Mouse (Mus musculus): ENCODE results near the gene Mapk11. TPM values are rescaled to one million over a fixed set of nuclear protein-coding genes. Genes with fewer than 3 reads are reported as not detected.

Gene Mapk11
- polyA plus RNA-seq, 1 experiment from 2014 or later, result 13.3 TPM

- H3K4me2 ChIP-seq, result no peak overlapping the region
- DNase-seq (no peak), ATAC-seq (ENCODE audit: insufficient read depth) (no peak)
- no peak overlapping the region for H3K27ac ChIP-seq (ENCODE audit: low read depth)
- H3K27me3 ChIP-seq (ENCODE audit: insufficient read depth, low read length), result peaks cover 71% of the 10 kb centered on the region
- H3K4me1 ChIP-seq (ENCODE audit: insufficient read depth), result peaks cover 2% of the 10 kb centered on the region
- H3K4me3 ChIP-seq (ENCODE audit: low read depth, low read length), result no peak overlapping the region
- no peaks in the 10 kb centered on the region for H3K9me3 ChIP-seq (ENCODE audit: low read depth, low read length)
- no peaks in the 10 kb centered on the region for H3K36me3 ChIP-seq (ENCODE audit: insufficient read depth)
- no peak for TF ChIP-seq CTCF (IDR thresholded peaks at IDR 0.05; ENCODE audit: low read depth)
- WGBS, result 50% methylated on average over 2 of the region's 2 CpGs
- H3K9ac ChIP-seq, result no peak overlapping the region
These were observed 6.3 kb downstream of the Mapk11 start for GRCm38 (mm10) chr15:89143134-89143533.

GRCm38 (mm10) chr15:89141905-89142304 lies 7.5 kb downstream of the Mapk11 start:
- DNase-seq (peak; percentile 24), ATAC-seq (ENCODE audit: insufficient read depth) (no peak)
- no peak overlapping the region for H3K27ac ChIP-seq (ENCODE audit: low read depth)
- H3K4me3 ChIP-seq (ENCODE audit: low read depth, low read length), result no peak overlapping the region
- H3K36me3 ChIP-seq (ENCODE audit: insufficient read depth), result no peaks in the 10 kb centered on the region
- no peak for TF ChIP-seq CTCF (IDR thresholded peaks at IDR 0.05; ENCODE audit: low read depth)
- 0 out of 2 replicates have a peak overlapping the region, but pooled peaks have one; percentile 88 for H3K4me2 ChIP-seq
- no peaks in the 10 kb centered on the region for H3K9me3 ChIP-seq (ENCODE audit: low read depth, low read length)
- WGBS, result 49% methylated on average over 4 of the region's 4 CpGs
- H3K9ac ChIP-seq, result no peak overlapping the region
- peaks cover 59% of the 10 kb centered on the region for H3K27me3 ChIP-seq (ENCODE audit: insufficient read depth, low read length)
- peaks cover 2% of the 10 kb centered on the region for H3K4me1 ChIP-seq (ENCODE audit: insufficient read depth)

GRCm38 (mm10) chr15:89141443-89141842 lies 8.0 kb downstream of the Mapk11 start:
- WGBS, result 10% methylated on average over 5 of the region's 5 CpGs
- Histone ChIP-seq H3K4me2 (peak overlapping the region; percentile 88; the same call in 1 of the 2 replicates), H3K9me3 (ENCODE audit: low read depth, low read length) (no peaks in the 10 kb centered on the region), H3K4me3 (ENCODE audit: low read depth, low read length) (no peak overlapping the region), H3K4me1 (ENCODE audit: insufficient read depth) (peaks cover 2% of the 10 kb centered on the region), H3K27ac (ENCODE audit: low read depth) (no peak overlapping the region), H3K36me3 (ENCODE audit: insufficient read depth) (no peaks in the 10 kb centered on the region), H3K27me3 (ENCODE audit: insufficient read depth, low read length) (peaks cover 54% of the 10 kb centered on the region), H3K9ac (no peak overlapping the region)
- TF ChIP-seq CTCF (IDR thresholded peaks at IDR 0.05; ENCODE audit: low read depth), result no peak
- DNase-seq, result no peak
- no peak for ATAC-seq (ENCODE audit: insufficient read depth)

- peak within 1 kb of the TSS; percentile 53 for H3K4me3 ChIP-seq (ENCODE audit: low read depth, low read length)
- WGBS, result 2% methylated on average over 21 of the region's 21 CpGs
- peaks cover 47% of the 10 kb centered on the region for H3K27me3 ChIP-seq (ENCODE audit: insufficient read depth, low read length)
- no peaks in the 10 kb centered on the region for H3K36me3 ChIP-seq (ENCODE audit: insufficient read depth)
- ATAC-seq (ENCODE audit: insufficient read depth), result peak; percentile 67
- TF ChIP-seq CTCF (IDR thresholded peaks at IDR 0.05; ENCODE audit: low read depth), result no peak
- H3K4me1 ChIP-seq (ENCODE audit: insufficient read depth), result 0 out of 2 replicates have a peak, but pooled peaks cover 2% of the 10 kb centered on the region
- peak within 1 kb of the TSS; percentile 88 for H3K4me2 ChIP-seq
- peak within 1 kb of the TSS; percentile 58 for H3K9ac ChIP-seq
- H3K9me3 ChIP-seq (ENCODE audit: low read depth, low read length), result no peaks in the 10 kb centered on the region
- peak; percentile 49 for DNase-seq
- no peak within 1 kb of the TSS for H3K27ac ChIP-seq (ENCODE audit: low read depth)
These were observed 8.7 kb downstream of the Mapk11 start, which contains the start of gene Mapk12 for GRCm38 (mm10) chr15:89140659-89141252. TSS of gene Mapk12 (minus strand) at chr15:89140703.

GRCm38 (mm10) chr15:89140048-89140658 lies 9.3 kb downstream of the Mapk11 start:
- Histone ChIP-seq H3K4me3 (ENCODE audit: low read depth, low read length) (peak overlapping the region; percentile 53), H3K4me2 (peak overlapping the region; percentile 88), H3K4me1 (ENCODE audit: insufficient read depth) (0 out of 2 replicates have a peak, but pooled peaks cover 2% of the 10 kb centered on the region), H3K36me3 (ENCODE audit: insufficient read depth) (no peaks in the 10 kb centered on the region), H3K9me3 (ENCODE audit: low read depth, low read length) (no peaks in the 10 kb centered on the region), H3K9ac (peak overlapping the region; percentile 58), H3K27me3 (ENCODE audit: insufficient read depth, low read length) (peaks cover 41% of the 10 kb centered on the region), H3K27ac (ENCODE audit: low read depth) (no peak overlapping the region)
- TF ChIP-seq CTCF (IDR thresholded peaks at IDR 0.05; ENCODE audit: low read depth), result no peak
- under 1% methylated on average over 52 of the region's 53 CpGs for WGBS
- DNase-seq, result peak; percentile 65
- ATAC-seq (ENCODE audit: insufficient read depth), result peak; percentile 45

- WGBS, result 87% methylated on average over 6 of the region's 6 CpGs
- peaks cover 37% of the 10 kb centered on the region for H3K27me3 ChIP-seq (ENCODE audit: insufficient read depth, low read length)
- no peak for ATAC-seq (ENCODE audit: insufficient read depth)
These were observed 10.9 kb downstream of the Mapk11 start for GRCm38 (mm10) chr15:89138531-89138930.

GRCm38 (mm10) chr15:89138046-89138405 lies 11.4 kb downstream of the Mapk11 start:
- H3K9me3 ChIP-seq (ENCODE audit: low read depth, low read length), result no peaks in the 10 kb centered on the region

More at GRCm38 (mm10) chr15:89138531-89138930, 10.9 kb downstream of the Mapk11 start:
- Histone ChIP-seq H3K36me3 (ENCODE audit: insufficient read depth) (no peaks in the 10 kb centered on the region), H3K4me2 (no peak overlapping the region), H3K9me3 (ENCODE audit: low read depth, low read length) (no peaks in the 10 kb centered on the region), H3K27ac (ENCODE audit: low read depth) (no peak overlapping the region), H3K4me1 (ENCODE audit: insufficient read depth) (0 out of 2 replicates have a peak, but pooled peaks cover 2% of the 10 kb centered on the region), H3K4me3 (ENCODE audit: low read depth, low read length) (no peak overlapping the region), H3K9ac (no peak overlapping the region)
- DNase-seq, result no peak
- no peak for TF ChIP-seq CTCF (IDR thresholded peaks at IDR 0.05; ENCODE audit: low read depth)

More at GRCm38 (mm10) chr15:89138046-89138405, 11.4 kb downstream of the Mapk11 start:
- TF ChIP-seq CTCF (IDR thresholded peaks at IDR 0.05; ENCODE audit: low read depth), result no peak
- Histone ChIP-seq H3K4me2 (no peak overlapping the region), H3K36me3 (ENCODE audit: insufficient read depth) (no peaks in the 10 kb centered on the region), H3K27ac (ENCODE audit: low read depth) (no peak overlapping the region), H3K9ac (no peak overlapping the region), H3K4me3 (ENCODE audit: low read depth, low read length) (no peak overlapping the region), H3K4me1 (ENCODE audit: insufficient read depth) (0 out of 2 replicates have a peak, but pooled peaks cover 2% of the 10 kb centered on the region), H3K27me3 (ENCODE audit: insufficient read depth, low read length) (peaks cover 37% of the 10 kb centered on the region)
- no peak for DNase-seq
- 78% methylated on average over 7 of the region's 7 CpGs for WGBS
- ATAC-seq (ENCODE audit: insufficient read depth), result no peak

All from lung, embryonic 14.5 days (tissue).